Mouse (Mus musculus) ES-Bruce4 (cell line): ENCODE data around the gene Cacng8.

Experiments
- CTCF ChIP-seq: IDR thresholded peaks from one replicate; pipeline ENCODE4 v1.8.1; 2011; ENCODE audit warnings: low read depth, low read length
- EP300 ChIP-seq: IDR thresholded peaks from 2 replicates; pipeline ENCODE4 v1.6.1; 2011; ENCODE audit warnings: low read depth, low read length; ENCODE audit not compliant: insufficient read depth
- POLR2A ChIP-seq: IDR thresholded peaks from one replicate; pipeline ENCODE4 v1.8.1; 2011; ENCODE audit warnings: low read length; ENCODE audit not compliant: insufficient read depth

- TF ChIP-seq CTCF (no peak), POLR2A (no peak), EP300 (no peak)
These were observed 24.4 kb downstream of the Cacng8 start for GRCm38 (mm10) chr7:3414888-3415287.
